13 mouse cellular contexts compared by ENCODE assay signal in the genomic region with DNA sequence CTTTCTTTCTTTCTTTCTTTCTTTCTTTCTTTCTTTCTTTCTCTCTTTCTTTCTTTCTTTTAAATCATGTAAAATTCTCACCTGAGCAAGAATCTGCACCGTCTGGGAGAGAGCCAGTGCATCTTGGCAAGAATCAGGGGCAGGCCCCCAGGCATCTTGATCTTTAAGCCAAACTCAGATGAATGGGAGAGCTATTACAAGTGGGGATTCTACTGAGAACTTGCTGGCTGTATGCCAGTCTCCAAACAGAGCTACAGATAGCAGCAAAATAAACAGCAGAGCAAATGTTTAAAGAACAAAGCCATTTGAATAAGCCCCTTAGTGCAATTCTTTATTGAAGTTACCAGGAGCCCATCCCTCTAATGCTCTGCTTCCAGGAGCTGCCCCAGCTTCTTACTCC. TPM values are rescaled to one million over a fixed set of nuclear protein-coding genes. Genes with fewer than 3 reads are reported as not detected.
A peak's percentile ranks its signal among the peaks of the same experiment; 100 is the strongest.
DNase-seq lines count a peak whose midpoint lies in the region; ATAC-seq and TF ChIP-seq lines count a peak whose summit lies in the region.
"Had no signal": no experiment of that assay in that cellular context is flagged by ENCODE, and none has a peak within 500 bp of the region (broad histone marks: within the 10 kb centered on the region; RNA-seq: fewer than 3 reads in every experiment).

No protein-coding gene starts in this region.

- H3K4me3 ChIP-seq in lung, postnatal 0 days (ENCODE audit: low read depth, low read length), result no peak overlapping the region
- no peak overlapping the region for H3K4me3 ChIP-seq in neural tube, embryonic 15.5 days (replicated peaks)
- H3K4me3 ChIP-seq: erythroblast, embryonic 14.5 days; hindbrain, embryonic 13.5 days; lung, embryonic 15.5 days had no signal

- peak; percentile 20 for DNase-seq in kidney, postnatal 10 days
- DNase-seq in kidney, adult 9 months, result no peak
- DNase-seq in NIH3T3 (ENCODE audit: low read depth), result peak; percentile 14
- DNase-seq in brain, embryonic 14.5 days (ENCODE audit: low read depth), result peak; percentile 89
- peak; percentile 35 for DNase-seq in lung, postnatal 0 days (ENCODE audit: low spot score)
- DNase-seq in T-cell, adult 2 months (ENCODE audit: low spot score), result no peak
- DNase-seq: kidney, postnatal 25 days; right cerebral cortex, postnatal 14 days had no signal

- no peak for ATAC-seq in lung, postnatal 0 days
- ATAC-seq in neural tube, embryonic 15.5 days (ENCODE audit: low FRiP score), result no peak
- ATAC-seq: activated CD4-positive, CD25-positive, alpha-beta regulatory T cell, adult 4 months had no signal

- no peak for TF ChIP-seq CTCF in brain, embryonic 14.5 days (IDR thresholded peaks at IDR 0.05; ENCODE audit: borderline replicate concordance, extremely low read depth, insufficient read depth, insufficient read length)
- no peak for TF ChIP-seq CTCF in lung, postnatal 0 days (IDR thresholded peaks at IDR 0.05)

- H3K27me3 ChIP-seq in lung, postnatal 0 days (replicated peaks; ENCODE audit: insufficient read depth, low read length), result no peaks in the 10 kb centered on the region
- H3K27me3 ChIP-seq in neural tube, embryonic 15.5 days (replicated peaks), result no peaks in the 10 kb centered on the region
- H3K27me3 ChIP-seq: hindbrain, embryonic 13.5 days; lung, embryonic 15.5 days had no signal

- 0% methylated on average over 1 of the region's 1 CpGs for WGBS in lung, postnatal 0 days
- WGBS in neural tube, embryonic 15.5 days, result 29% methylated on average over 1 of the region's 1 CpGs

- H3K27ac ChIP-seq in lung, postnatal 0 days (ENCODE audit: low read length), result no peak overlapping the region
- H3K27ac ChIP-seq in neural tube, embryonic 15.5 days (replicated peaks), result no peak overlapping the region
- H3K27ac ChIP-seq: hindbrain, embryonic 13.5 days; lung, embryonic 15.5 days had no signal

- no peaks in the 10 kb centered on the region for H3K9me3 ChIP-seq in lung, postnatal 0 days (ENCODE audit: low read length)
- H3K9me3 ChIP-seq in neural tube, embryonic 15.5 days (replicated peaks), result no peaks in the 10 kb centered on the region
- H3K9me3 ChIP-seq: hindbrain, embryonic 13.5 days; lung, embryonic 15.5 days had no signal

- no peak for TF ChIP-seq EP300 in lung, postnatal 0 days (IDR thresholded peaks at IDR 0.05)

- no peaks in the 10 kb centered on the region for H3K36me3 ChIP-seq in lung, postnatal 0 days (ENCODE audit: insufficient read depth, low read length)
- H3K36me3 ChIP-seq in neural tube, embryonic 15.5 days, result no peaks in the 10 kb centered on the region
- H3K36me3 ChIP-seq: hindbrain, embryonic 13.5 days; lung, embryonic 15.5 days had no signal

- peaks cover 5% of the 10 kb centered on the region; the same call in 1 of the 2 replicates for H3K4me1 ChIP-seq in lung, postnatal 0 days (ENCODE audit: insufficient read depth, low read depth, low read length)
- H3K4me1 ChIP-seq in neural tube, embryonic 15.5 days, result no peaks in the 10 kb centered on the region

- H3K9ac ChIP-seq in lung, postnatal 0 days (replicated peaks; ENCODE audit: low read depth), result no peak overlapping the region
- H3K9ac ChIP-seq in neural tube, embryonic 15.5 days (replicated peaks), result no peak overlapping the region
- H3K9ac ChIP-seq: hindbrain, embryonic 13.5 days; lung, embryonic 15.5 days had no signal

- TF ChIP-seq POLR2A in brain, embryonic 14.5 days (IDR thresholded peaks at IDR 0.05; ENCODE audit: borderline replicate concordance, extremely low read depth, insufficient read depth, insufficient read length, poor library complexity, severe bottlenecking), result no peak

- no peak overlapping the region for H3K4me2 ChIP-seq in lung, postnatal 0 days (replicated peaks; ENCODE audit: low read depth, low read length)
- H3K4me2 ChIP-seq in neural tube, embryonic 15.5 days, result no peak overlapping the region
- H3K4me2 ChIP-seq: hindbrain, embryonic 13.5 days; lung, embryonic 15.5 days had no signal

RNA-seq across cellular contexts. Expression of a gene that starts 18.0 kb away (rescaled TPM):
- 0.38 and 0.42 TPM in 2 replicates for polyA plus RNA-seq in brain, embryonic 14.5 days (2012; rRNA removed)
- 0.73 and 1.0 TPM in 2 replicates for polyA plus RNA-seq in lung, postnatal 0 days (2015; fragmentation: Nextera tagmentation; extraction: Ambion mirVana)
- polyA plus RNA-seq in neural tube, embryonic 15.5 days (2015; fragmentation: Nextera tagmentation; extraction: Ambion mirVana), result 0.45 and 7.7 TPM in 2 replicates
- polyA plus RNA-seq: erythroblast, embryonic 14.5 days had no signal

RNA-seq across cellular contexts. Expression of a gene that starts 53.1 kb away (rescaled TPM):
- polyA plus RNA-seq in brain, embryonic 14.5 days (2012; rRNA removed), result 57.9 and 59.1 TPM in 2 replicates
- 108 and 132 TPM in 2 replicates for polyA plus RNA-seq in lung, postnatal 0 days (2015; fragmentation: Nextera tagmentation; extraction: Ambion mirVana)
- polyA plus RNA-seq in neural tube, embryonic 15.5 days (2015; fragmentation: Nextera tagmentation; extraction: Ambion mirVana), result 55.7 and 57.7 TPM in 2 replicates
- polyA plus RNA-seq: erythroblast, embryonic 14.5 days had no signal

Comparison
In these comparisons a context has a peak if more than half of its experiments do, and no peak if none do; other contexts are left out.
1. DNase-seq: peak in kidney, postnatal 10 days (single experiment), NIH3T3 (single experiment), brain, embryonic 14.5 days (single experiment) and lung, postnatal 0 days (single experiment); none in kidney, adult 9 months (single experiment) and T-cell, adult 2 months (single experiment).